ENCODE assay signal across 9 mouse cellular contexts in genomic region chr4:138859728-138860127, GRCm38 (mm10). TPM values are rescaled to one million over a fixed set of nuclear protein-coding genes. Genes with fewer than 3 reads are reported as not detected.
DNase-seq lines count a peak whose midpoint lies in the region; ATAC-seq and TF ChIP-seq lines count a peak whose summit lies in the region.
"Had no signal": no experiment of that assay in that cellular context is flagged by ENCODE, and none has a peak within 500 bp of the region (broad histone marks: within the 10 kb centered on the region; RNA-seq: fewer than 3 reads in every experiment).

No protein-coding gene starts in this region.

- H3K4me2 ChIP-seq in intestine, embryonic 16.5 days (ENCODE audit: low read depth, low read length) = peak overlapping the region; percentile 38; the same call in 1 of the 2 replicates
- peak overlapping the region; percentile 48 for H3K4me2 ChIP-seq in midbrain, embryonic 11.5 days
- no peak overlapping the region for H3K4me2 ChIP-seq in stomach, postnatal 0 days (replicated peaks; ENCODE audit: low read depth)

- H3K9ac ChIP-seq in intestine, embryonic 16.5 days (ENCODE audit: low read depth, low read length) = no peak overlapping the region
- H3K9ac ChIP-seq in midbrain, embryonic 11.5 days (ENCODE audit: low read length) = peak overlapping the region; percentile 29; the same call in 1 of the 2 replicates
- H3K9ac ChIP-seq in stomach, postnatal 0 days (ENCODE audit: low read length) = no peak overlapping the region

- H3K36me3 ChIP-seq in intestine, embryonic 16.5 days (ENCODE audit: control insufficient read depth, insufficient read depth, low read length) = no peaks in the 10 kb centered on the region
- H3K36me3 ChIP-seq in limb, embryonic 10.5 days = no peaks in the 10 kb centered on the region
- H3K36me3 ChIP-seq in midbrain, embryonic 11.5 days (ENCODE audit: control insufficient read depth, insufficient read depth, low read length) = no peaks in the 10 kb centered on the region
- H3K36me3 ChIP-seq in stomach, postnatal 0 days (ENCODE audit: control insufficient read depth, insufficient read depth, low read length) = no peaks in the 10 kb centered on the region

- no peaks in the 10 kb centered on the region for H3K27me3 ChIP-seq in intestine, embryonic 16.5 days (replicated peaks; ENCODE audit: control insufficient read depth, insufficient read depth, low read length)
- H3K27me3 ChIP-seq in limb, embryonic 10.5 days (ENCODE audit: low read depth, poor library complexity, severe bottlenecking) = 0 out of 2 replicates have a peak, but pooled peaks cover 11% of the 10 kb centered on the region
- no peaks in the 10 kb centered on the region for H3K27me3 ChIP-seq in midbrain, embryonic 11.5 days (ENCODE audit: control insufficient read depth, insufficient read depth, low read length)
- H3K27me3 ChIP-seq in stomach, postnatal 0 days (ENCODE audit: control insufficient read depth, insufficient read depth, low read length) = no peaks in the 10 kb centered on the region

- no peak for TF ChIP-seq EP300 in stomach, postnatal 0 days (optimal IDR thresholded peaks at IDR 0.05)

- 0 out of 2 replicates have a peak, but pooled peaks cover 2% of the 10 kb centered on the region for H3K4me1 ChIP-seq in intestine, embryonic 16.5 days (ENCODE audit: control insufficient read depth, insufficient read depth, low read length)
- H3K4me1 ChIP-seq in limb, embryonic 10.5 days = peaks cover 16% of the 10 kb centered on the region
- H3K4me1 ChIP-seq in midbrain, embryonic 11.5 days (ENCODE audit: control insufficient read depth, insufficient read depth, low read length) = no peaks in the 10 kb centered on the region
- H3K4me1 ChIP-seq in stomach, postnatal 0 days (replicated peaks; ENCODE audit: control insufficient read depth, insufficient read depth) = no peaks in the 10 kb centered on the region

- no peak overlapping the region for H3K4me3 ChIP-seq in intestine, embryonic 16.5 days (ENCODE audit: low read length)
- peak overlapping the region; percentile 41 for H3K4me3 ChIP-seq in limb, embryonic 10.5 days
- H3K4me3 ChIP-seq in midbrain, embryonic 11.5 days (ENCODE audit: low read depth, low read length) = peak overlapping the region; percentile 23
- no peak overlapping the region for H3K4me3 ChIP-seq in stomach, postnatal 0 days (ENCODE audit: low read depth, low read length)

- H3K27ac ChIP-seq in intestine, embryonic 16.5 days (ENCODE audit: low read length) = no peak overlapping the region
- H3K27ac ChIP-seq in limb, embryonic 10.5 days = 0 out of 2 replicates have a peak overlapping the region, but pooled peaks have one; percentile 25
- H3K27ac ChIP-seq in midbrain, embryonic 11.5 days (ENCODE audit: low read depth, low read length) = no peak overlapping the region
- H3K27ac ChIP-seq in stomach, postnatal 0 days (replicated peaks) = no peak overlapping the region

- ATAC-seq in intestine, embryonic 16.5 days = peak; percentile 77
- peak; percentile 81 for ATAC-seq in midbrain, embryonic 11.5 days (ENCODE audit: low FRiP score)
- ATAC-seq in stomach, postnatal 0 days (ENCODE audit: low FRiP score, low TSS enrichment) = peak; percentile 80

- peak; percentile 78 for TF ChIP-seq CTCF in stomach, postnatal 0 days (IDR thresholded peaks at IDR 0.05; ENCODE audit: low read depth)

- DNase-seq in left cerebral cortex, adult 18-20 months (ENCODE audit: low spot score in 2 of 2) = peak; percentile 79 to 81
- no peak for DNase-seq in left cerebral cortex, adult 11 months (ENCODE audit: low spot score)
- DNase-seq in cerebellum, postnatal 25 days = peak; percentile 91 to 94
- DNase-seq in frontal cortex, postnatal 25 days (ENCODE audit: low spot score in 2 of 2) = peak; percentile 61 to 63
- peak; percentile 86 for DNase-seq in limb, embryonic 10.5 days (ENCODE audit: low spot score)
- DNase-seq in midbrain, embryonic 11.5 days (ENCODE audit: low spot score, missing footprints) = peak; percentile 99
- peak; percentile 88 for DNase-seq in stomach, postnatal 0 days (ENCODE audit: low spot score)

- H3K9me3 ChIP-seq in intestine, embryonic 16.5 days (ENCODE audit: control insufficient read depth, low read length) = no peaks in the 10 kb centered on the region
- no peaks in the 10 kb centered on the region for H3K9me3 ChIP-seq in limb, embryonic 10.5 days (replicated peaks)
- no peaks in the 10 kb centered on the region for H3K9me3 ChIP-seq in midbrain, embryonic 11.5 days (ENCODE audit: control insufficient read depth, low read length)
- no peaks in the 10 kb centered on the region for H3K9me3 ChIP-seq in stomach, postnatal 0 days (ENCODE audit: control insufficient read depth, low read length)
- H3K9me3 ChIP-seq: G1E had no signal

- 4% methylated on average over 13 of the region's 13 CpGs for WGBS in intestine, embryonic 16.5 days
- WGBS in limb, embryonic 10.5 days = 5% methylated on average over 13 of the region's 13 CpGs
- 6% methylated on average over 13 of the region's 13 CpGs for WGBS in midbrain, embryonic 11.5 days
- WGBS in stomach, postnatal 0 days = 5% methylated on average over 13 of the region's 13 CpGs

RNA-seq across cellular contexts. Expression of gene Pla2g5, which starts 3.6 kb away (rescaled TPM):
- total RNA-seq in left cerebral cortex, adult 18-20 months (2021) = 1 to 10 TPM; 3.6 to 3.9 TPM
- 0.15 and 0.23 TPM in 2 replicates for polyA plus RNA-seq in intestine, embryonic 16.5 days (2015; fragmentation: Nextera tagmentation; extraction: Ambion mirVana)
- polyA plus RNA-seq in limb, embryonic 10.5 days (2016; fragmentation: Nextera tagmentation; extraction: Ambion mirVana) = 0.15 and 0.30 TPM in 2 replicates
- 0.22 TPM in 1 of 2 replicates, not detected in the other for polyA plus RNA-seq in midbrain, embryonic 11.5 days (2014; fragmentation: Nextera tagmentation; extraction: Ambion mirVana)
- polyA plus RNA-seq in stomach, postnatal 0 days (2015; fragmentation: Nextera tagmentation; extraction: Ambion mirVana) = 0.28 and 0.34 TPM in 2 replicates

RNA-seq across cellular contexts. Expression of gene Gm13030, which starts 14.0 kb away (rescaled TPM):
- total RNA-seq in left cerebral cortex, adult 18-20 months (2021) = not detected
- not detected in 2 replicates for polyA plus RNA-seq in intestine, embryonic 16.5 days (2015; fragmentation: Nextera tagmentation; extraction: Ambion mirVana)
- polyA plus RNA-seq in limb, embryonic 10.5 days (2016; fragmentation: Nextera tagmentation; extraction: Ambion mirVana) = not detected in 2 replicates
- not detected in 2 replicates for polyA plus RNA-seq in midbrain, embryonic 11.5 days (2014; fragmentation: Nextera tagmentation; extraction: Ambion mirVana)
- polyA plus RNA-seq in stomach, postnatal 0 days (2015; fragmentation: Nextera tagmentation; extraction: Ambion mirVana) = not detected in 2 replicates
- total RNA-seq: G1E had no signal
- polyA plus RNA-seq: G1E had no signal

RNA-seq across cellular contexts. Expression of gene Pla2g2e, which starts 18.0 kb away (rescaled TPM):
- not detected for total RNA-seq in left cerebral cortex, adult 18-20 months (2021)
- 0.18 TPM in 1 of 2 replicates, not detected in the other for polyA plus RNA-seq in intestine, embryonic 16.5 days (2015; fragmentation: Nextera tagmentation; extraction: Ambion mirVana)
- polyA plus RNA-seq in limb, embryonic 10.5 days (2016; fragmentation: Nextera tagmentation; extraction: Ambion mirVana) = 0.20 TPM in 1 of 2 replicates, not detected in the other
- not detected in 2 replicates for polyA plus RNA-seq in midbrain, embryonic 11.5 days (2014; fragmentation: Nextera tagmentation; extraction: Ambion mirVana)
- 0.22 TPM in 1 of 2 replicates, not detected in the other for polyA plus RNA-seq in stomach, postnatal 0 days (2015; fragmentation: Nextera tagmentation; extraction: Ambion mirVana)

RNA-seq across cellular contexts. Expression of gene Otud3, which starts 54.0 kb away (rescaled TPM):
- total RNA-seq in left cerebral cortex, adult 18-20 months (2021) = 10 to 100 TPM; 14.8 to 17.1 TPM
- 4.4 and 4.6 TPM in 2 replicates for polyA plus RNA-seq in intestine, embryonic 16.5 days (2015; fragmentation: Nextera tagmentation; extraction: Ambion mirVana)
- 3.8 and 4.5 TPM in 2 replicates for polyA plus RNA-seq in limb, embryonic 10.5 days (2016; fragmentation: Nextera tagmentation; extraction: Ambion mirVana)
- 2.7 and 3.0 TPM in 2 replicates for polyA plus RNA-seq in midbrain, embryonic 11.5 days (2014; fragmentation: Nextera tagmentation; extraction: Ambion mirVana)
- polyA plus RNA-seq in stomach, postnatal 0 days (2015; fragmentation: Nextera tagmentation; extraction: Ambion mirVana) = 2.4 and 2.6 TPM in 2 replicates

Comparison
In these comparisons a context has a peak if more than half of its experiments do, and no peak if none do; other contexts are left out.
1. H3K4me3 ChIP-seq: peak in limb, embryonic 10.5 days (single experiment) and midbrain, embryonic 11.5 days (single experiment); none in intestine, embryonic 16.5 days (single experiment) and stomach, postnatal 0 days (single experiment).
2. Peak in every context shown above with its lines, with median percentiles within 50 percentile points of each other: ATAC-seq.